Mouse (Mus musculus) activated CD4-positive, CD25-positive, alpha-beta regulatory T cell, adult 4 months (primary cell): ENCODE measurements around the gene Saxo1. TPM values are rescaled to one million over a fixed set of nuclear protein-coding genes. Genes with fewer than 3 reads are reported as not detected.

Experiments
- ATAC-seq: one replicate; pipeline ENCODE4 v1.8.0; 2017
- polyA plus RNA-seq, 2 experiments: library from polyadenylated mRNA; unstranded; fragments of 100-300 nt; shearing (Covaris generic); gene quantifications; one replicate each; pipeline ENCODE4 v1.2.1; 2017

Gene Saxo1
- polyA plus RNA-seq, 2 experiments from 2014 or later = not detected

GRCm38 (mm10) chr4:86416401-86417025 is 141.6 kb downstream of the Saxo1 start:
- ATAC-seq = no peak

- ATAC-seq = no peak
These were observed 144.7 kb downstream of the Saxo1 start for GRCm38 (mm10) chr4:86413388-86413787.

GRCm38 (mm10) chr4:86410946-86411345 is 147.2 kb downstream of the Saxo1 start:
- ATAC-seq = no peak

- no peak for ATAC-seq
These were observed 149.7 kb downstream of the Saxo1 start for GRCm38 (mm10) chr4:86408421-86408820.

- no peak for ATAC-seq
These were observed 151.0 kb downstream of the Saxo1 start for GRCm38 (mm10) chr4:86407200-86407527.

- no peak for ATAC-seq
These were observed 151.5 kb downstream of the Saxo1 start for GRCm38 (mm10) chr4:86406501-86407199.

GRCm38 (mm10) chr4:86401116-86401515 is 157.0 kb downstream of the Saxo1 start:
- ATAC-seq = no peak

- no peak for ATAC-seq
These were observed 160.7 kb downstream of the Saxo1 start for GRCm38 (mm10) chr4:86397470-86397869.

GRCm38 (mm10) chr4:86396672-86397288 is 161.3 kb downstream of the Saxo1 start:
- ATAC-seq = no peak

- no peak for ATAC-seq
These were observed 162.5 kb downstream of the Saxo1 start for GRCm38 (mm10) chr4:86395636-86396035.

Other genes with a start within 250 kb of the Saxo1 start
- gene Rraga, start 17.3 kb upstream of the Saxo1 start, polyA plus RNA-seq = 10 to 100 TPM; 35.9 to 59.0 TPM
- gene Haus6, start 53.7 kb upstream of the Saxo1 start, polyA plus RNA-seq = 10 to 100 TPM; 17.1 to 17.2 TPM
- gene Plin2, start 111.7 kb upstream of the Saxo1 start, polyA plus RNA-seq = 10 to 100 TPM; 16.2 to 29.6 TPM
- 1 to 10 TPM; 7.5 to 8.0 TPM for gene Dennd4c, start 190.2 kb upstream of the Saxo1 start, polyA plus RNA-seq